Mouse (Mus musculus) thymus, adult 2 months (tissue): ENCODE results near the gene Pimreg.

Experiments used
- CTCF ChIP-seq: fragments of 200-500 bp; IDR thresholded peaks from 2 replicates; pipeline ENCODE4 v1.5.1; 2012; ENCODE audit warnings: mild to moderate bottlenecking, control low read depth, low read length, moderate library complexity, borderline replicate concordance; ENCODE audit not compliant: control insufficient read depth, poor library complexity, insufficient read depth; ENCODE audit errors: extremely low read depth
- POLR2A ChIP-seq: fragments of 200-500 bp; IDR thresholded peaks from 2 replicates; pipeline ENCODE4 v1.6.1; 2012; ENCODE audit warnings: mild to moderate bottlenecking, low read length, control low read depth, moderate library complexity; ENCODE audit not compliant: control insufficient read depth, poor library complexity, insufficient read depth; ENCODE audit errors: extremely low read depth

DNA sequence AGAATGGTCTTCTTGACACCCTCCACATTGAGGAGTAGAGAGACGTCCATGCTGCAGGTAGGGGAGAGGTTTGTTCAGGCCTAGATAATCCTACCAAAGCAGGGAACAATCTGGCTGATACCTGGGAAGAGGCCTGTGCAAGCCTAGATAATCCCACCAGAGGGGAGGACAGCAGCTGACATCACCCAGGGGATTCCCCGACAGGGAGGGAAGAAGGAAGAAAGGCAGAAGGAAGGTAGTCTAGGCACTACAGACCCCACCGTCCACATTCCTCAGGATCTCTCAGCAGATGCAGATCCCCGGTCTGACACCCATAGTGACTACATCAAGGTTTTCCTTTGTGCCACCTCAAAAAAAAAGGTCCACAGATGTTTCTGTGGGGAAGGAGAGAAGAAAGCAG, 4.4 kb upstream of the Pimreg start, which contains the start of gene Aipl1:
- TF ChIP-seq CTCF, result no peak
- no peak for TF ChIP-seq POLR2A
